Mouse (Mus musculus) cerebellum, adult 2 months (tissue): ENCODE measurements around the gene Rgs11. TPM values are rescaled to one million over a fixed set of nuclear protein-coding genes. Genes with fewer than 3 reads are reported as not detected.

ENCODE experiments used
- DNase-seq, 2 experiments: peaks; one replicate each; pipeline ENCODE4 v3.0.0; 2021
- H3K27ac ChIP-seq: fragments of 200-500 bp; 2 replicates; pipeline ENCODE4 v1.5.1; 2012; ENCODE audit warnings: low read length, control low read depth, inconsistent platforms; ENCODE audit not compliant: insufficient read depth
- H3K27me3 ChIP-seq: fragments of 200-500 bp; 2 replicates; pipeline ENCODE4 v1.6.1; 2012; ENCODE audit warnings: inconsistent platforms, mild to moderate bottlenecking, low read length, moderate library complexity; ENCODE audit not compliant: control insufficient read depth, insufficient read depth
- H3K4me1 ChIP-seq: fragments of 200-500 bp; 2 replicates; pipeline ENCODE4 v1.6.1; 2011; ENCODE audit warnings: low read length; ENCODE audit not compliant: control insufficient read depth, insufficient read depth
- H3K4me3 ChIP-seq: fragments of 200-500 bp; replicated peaks from 2 replicates; pipeline ENCODE3; 2011; ENCODE audit warnings: mild to moderate bottlenecking, low read depth, low read length, control low read depth; ENCODE audit not compliant: insufficient read depth
- CTCF ChIP-seq: fragments of 200-500 bp; IDR thresholded peaks from 2 replicates; pipeline ENCODE4 v1.5.1; 2011; ENCODE audit warnings: low read depth, mild to moderate bottlenecking, control low read depth, low read length, moderate library complexity, borderline replicate concordance; ENCODE audit not compliant: insufficient read depth
- POLR2A ChIP-seq: fragments of 200-500 bp; IDR thresholded peaks from 2 replicates; pipeline ENCODE4 v1.6.1; 2011; ENCODE audit warnings: low read length, control low read depth, borderline replicate concordance; ENCODE audit not compliant: insufficient read depth
- WGBS: fragments of 180-500 bp; shearing (Covaris S2); methylation state at CpG from one replicate; pipeline ENCODE4 v1.1.7; 2018; 5-methylcytosine and 5-hydroxymethylcytosine counted together
- polyA plus RNA-seq: library from polyadenylated mRNA; depleted of rRNA; stranded (reverse); fragments of >200 nt; gene quantifications from 2 replicates; pipeline ENCODE4 v1.2.3, GENCODE M21; 2012; rRNA removed

Gene Rgs11
- polyA plus RNA-seq, 1 experiment = 23.0 TPM

GRCm38 (mm10) chr17:26251886-26252538 is 49.3 kb downstream of the Rgs11 start:
- DNase-seq = no peak
- Histone ChIP-seq H3K4me1 (no peaks in the 10 kb centered on the region; the same call in 1 of the 2 replicates), H3K4me3 (no peak overlapping the region), H3K27me3 (no peaks in the 10 kb centered on the region), H3K27ac (no peak overlapping the region)
- TF ChIP-seq CTCF (no peak), POLR2A (no peak)
- 51% methylated on average over 4 of the region's 4 CpGs for WGBS

- Histone ChIP-seq H3K4me1 (no peaks in the 10 kb centered on the region; the same call in 1 of the 2 replicates), H3K27me3 (no peaks in the 10 kb centered on the region), H3K27ac (peak within 1 kb of the TSS; percentile 79), H3K4me3 (peak within 1 kb of the TSS; percentile 54)
- DNase-seq = peak; percentile 96
- TF ChIP-seq CTCF (no peak), POLR2A (peak; percentile 92)
- WGBS = under 1% methylated on average over 43 of the region's 43 CpGs
These were observed 49.9 kb downstream of the Rgs11 start, which contains the start of gene Luc7l for GRCm38 (mm10) chr17:26252539-26253251. Gene Luc7l (plus strand): TSS chr17:26252896.

DNA sequence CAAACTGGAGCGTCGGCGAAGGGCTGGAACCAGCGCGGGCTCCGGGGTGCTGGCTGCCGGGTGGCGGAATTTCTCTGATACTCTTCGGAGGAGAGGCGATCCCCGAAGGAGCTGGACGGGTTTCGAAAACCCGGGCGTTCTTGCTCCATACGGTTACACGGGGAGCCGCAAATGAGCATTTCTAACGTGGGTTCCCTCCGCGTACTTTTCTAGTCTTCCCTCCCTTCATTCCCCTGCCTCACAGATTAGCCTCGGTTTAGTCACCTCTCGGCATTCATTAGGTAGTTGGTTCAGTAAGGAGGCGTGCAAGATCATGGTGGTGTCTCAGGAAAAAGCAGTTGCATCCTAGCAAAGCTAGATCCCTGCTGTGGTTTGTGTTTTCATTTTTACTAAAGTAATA is 50.6 kb downstream of the Rgs11 start:
- WGBS = under 1% methylated on average over 24 of the region's 24 CpGs
- Histone ChIP-seq H3K4me3 (peak overlapping the region; percentile 54), H3K27me3 (no peaks in the 10 kb centered on the region), H3K27ac (peak overlapping the region; percentile 79; the same call in 1 of the 2 replicates), H3K4me1 (no peaks in the 10 kb centered on the region; the same call in 1 of the 2 replicates)
- DNase-seq = no peak
- TF ChIP-seq POLR2A (no peak), CTCF (no peak)

- Histone ChIP-seq H3K4me1 (no peaks in the 10 kb centered on the region; the same call in 1 of the 2 replicates), H3K4me3 (no peak overlapping the region), H3K27ac (no peak overlapping the region), H3K27me3 (no peaks in the 10 kb centered on the region)
- DNase-seq = no peak
- 93% methylated on average over 7 of the region's 7 CpGs for WGBS
- TF ChIP-seq POLR2A (no peak), CTCF (no peak)
These were observed 52.6 kb downstream of the Rgs11 start for GRCm38 (mm10) chr17:26255313-26255712.

Other genes with a start within 250 kb of the Rgs11 start
- 88.7 and 92.8 TPM in 2 replicates for gene Capn15, start 217.2 kb upstream of the Rgs11 start, polyA plus RNA-seq
- gene Rab11fip3, start 133.4 kb upstream of the Rgs11 start, polyA plus RNA-seq = 81.8 and 82.9 TPM in 2 replicates
- gene Decr2, start 112.6 kb upstream of the Rgs11 start, polyA plus RNA-seq = 39.5 and 41.3 TPM in 2 replicates
- gene Nme4, start 107.3 kb upstream of the Rgs11 start, polyA plus RNA-seq = 6.2 and 6.7 TPM in 2 replicates
- 41.0 and 48.2 TPM in 2 replicates for gene Tmem8, start 89.7 kb upstream of the Rgs11 start, polyA plus RNA-seq
- gene Mrpl28, start 79.5 kb upstream of the Rgs11 start, polyA plus RNA-seq = 114 and 118 TPM in 2 replicates
- 21.3 and 22.8 TPM in 2 replicates for gene Axin1, start 64.3 kb upstream of the Rgs11 start, polyA plus RNA-seq
- 0.07 and 0.10 TPM in 2 replicates for gene Pdia2, start 3.9 kb upstream of the Rgs11 start, polyA plus RNA-seq
- gene Arhgdig, start 4.8 kb downstream of the Rgs11 start, polyA plus RNA-seq = 59.9 and 80.0 TPM in 2 replicates
- 30.3 and 34.3 TPM in 2 replicates for gene Fam234a, start 41.3 kb downstream of the Rgs11 start, polyA plus RNA-seq
- 52.5 and 54.9 TPM in 2 replicates for gene Luc7l, start 49.9 kb downstream of the Rgs11 start, polyA plus RNA-seq
- 0.84 and 1.1 TPM in 2 replicates for gene Neurl1b, start 211.9 kb downstream of the Rgs11 start, polyA plus RNA-seq